Mouse (Mus musculus) inflammation-experienced regulatory T-cells, adult 6 months (primary cell): ENCODE data around the gene Shb. TPM values are rescaled to one million over a fixed set of nuclear protein-coding genes. Genes with fewer than 3 reads are reported as not detected.

Experiments
- ATAC-seq: one replicate; pipeline ENCODE4 v1.8.0; 2017
- polyA plus RNA-seq, 3 experiments: library from polyadenylated mRNA; unstranded; fragments of 100-300 nt; shearing (Covaris generic); gene quantifications; one replicate each; pipeline ENCODE4 v1.2.1; 2017

Gene Shb
- polyA plus RNA-seq, 3 experiments from 2014 or later, result 0.23 TPM; not detected in 2

DNA sequence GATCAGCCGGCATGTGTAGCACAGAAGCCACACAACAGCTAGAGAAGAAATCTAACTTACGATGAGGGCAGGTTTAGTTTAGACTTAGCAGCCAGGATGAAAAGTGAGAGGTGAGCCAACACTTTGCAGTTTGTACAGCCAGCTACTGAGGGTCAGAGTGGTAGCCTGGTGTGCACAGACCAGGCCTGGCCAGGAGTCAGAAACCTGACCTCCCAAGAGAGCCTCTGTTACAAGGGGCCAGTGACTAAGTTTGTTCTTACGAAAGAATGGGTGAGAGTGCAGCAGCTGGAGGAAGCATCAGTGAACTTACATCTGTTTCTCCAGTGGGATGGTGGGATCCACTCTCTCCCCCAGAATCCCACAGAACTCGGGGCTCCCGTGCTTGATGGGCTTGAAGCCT lies 85.1 kb downstream of the Shb start:
- no peak for ATAC-seq

DNA sequence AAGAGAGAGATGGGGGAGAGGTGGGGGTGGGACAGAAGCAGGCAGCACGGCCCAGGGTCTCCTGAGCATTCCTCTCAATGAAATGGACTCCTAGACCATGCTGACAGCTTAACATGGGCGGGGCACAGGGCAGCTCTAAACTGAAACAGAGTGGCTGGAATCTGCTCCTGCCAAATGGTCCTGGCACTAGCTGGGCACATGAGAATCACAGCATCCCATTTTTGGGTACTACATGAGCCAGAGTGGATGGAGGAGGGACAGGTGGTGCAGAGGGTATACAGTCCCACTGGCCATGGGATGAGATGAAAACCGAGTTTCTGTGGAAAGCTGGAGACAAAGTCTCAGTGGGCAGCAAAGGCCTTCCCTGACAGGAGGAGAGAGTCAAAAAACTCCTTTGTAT lies 87.0 kb downstream of the Shb start:
- ATAC-seq, result no peak

DNA sequence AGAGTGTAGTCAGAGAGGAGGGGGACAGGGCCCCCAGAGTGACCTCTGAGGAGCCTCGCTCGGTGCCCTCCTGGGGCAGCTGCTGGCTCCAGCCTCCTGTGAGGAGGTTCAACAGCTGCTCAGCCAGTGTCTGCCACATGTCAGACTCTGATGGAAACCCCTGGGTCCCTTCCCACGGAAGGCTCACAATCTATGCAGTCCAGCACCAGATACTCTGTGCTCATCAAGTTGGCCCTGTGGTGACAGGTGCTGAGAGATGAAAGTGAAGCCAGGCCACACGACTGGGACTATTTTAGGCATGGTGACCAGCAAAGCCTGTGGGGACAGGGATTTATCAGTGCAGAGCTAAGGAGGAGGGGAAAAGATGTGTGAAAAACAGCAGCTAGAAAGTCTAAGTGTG lies 87.5 kb downstream of the Shb start:
- ATAC-seq, result no peak

DNA sequence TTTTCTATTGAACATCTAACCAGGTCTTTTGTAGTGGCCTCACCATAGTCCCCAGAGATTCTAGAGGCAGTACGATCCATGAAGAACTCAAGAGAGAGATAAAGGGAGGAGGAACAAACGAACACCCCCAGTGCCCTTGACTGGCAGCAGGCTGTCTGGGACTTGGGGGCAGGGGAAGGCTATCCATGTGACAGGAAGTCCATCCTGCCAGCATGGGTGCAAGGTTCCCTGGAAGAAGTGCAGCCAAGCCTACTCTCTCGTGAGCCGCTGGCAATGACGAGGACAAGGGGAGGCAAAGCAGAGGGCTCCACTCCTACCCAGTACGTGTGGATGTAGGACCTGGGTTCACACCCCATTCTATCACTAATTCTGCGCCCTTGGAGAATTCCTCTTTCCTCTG lies 88.6 kb downstream of the Shb start:
- ATAC-seq, result no peak

DNA sequence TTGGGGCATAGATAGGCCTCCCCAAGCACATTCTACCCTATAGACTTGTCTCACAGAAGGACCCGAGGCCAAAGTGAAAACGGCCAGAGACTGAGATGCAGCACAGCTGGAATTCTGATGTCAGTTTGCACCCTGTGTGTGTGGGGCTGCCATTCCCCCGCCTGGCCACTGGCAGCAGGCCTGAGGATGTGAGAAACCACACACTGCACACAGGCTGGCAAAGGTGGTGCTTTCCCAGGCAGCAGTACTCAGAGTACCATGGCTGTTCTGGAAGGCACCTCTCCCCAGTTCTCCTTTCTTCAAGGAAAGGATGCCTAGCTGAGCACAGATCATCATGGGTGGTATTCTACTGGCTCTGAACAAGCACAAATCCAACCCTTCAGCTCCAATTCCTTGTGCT lies 90.0 kb downstream of the Shb start:
- no peak for ATAC-seq

DNA sequence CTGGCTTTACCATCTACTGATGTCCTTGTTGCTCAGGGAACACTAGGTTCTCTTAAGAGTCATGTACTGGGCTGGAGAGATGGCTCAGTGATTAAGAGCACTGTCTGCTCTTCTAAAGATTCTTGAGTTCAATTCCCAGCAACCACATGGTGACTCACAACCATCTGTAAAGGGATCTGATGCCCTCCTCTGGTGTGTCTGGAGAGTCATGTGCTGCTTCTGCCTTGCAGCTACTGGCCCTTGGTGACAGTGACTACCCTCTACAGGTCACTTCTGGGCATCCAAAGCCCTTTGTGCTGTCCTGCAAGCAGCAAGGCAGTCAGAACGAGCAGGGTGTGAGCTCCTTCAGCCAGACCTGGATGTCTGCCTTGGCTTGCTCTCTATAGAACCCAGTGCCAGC lies 90.5 kb downstream of the Shb start:
- no peak for ATAC-seq

DNA sequence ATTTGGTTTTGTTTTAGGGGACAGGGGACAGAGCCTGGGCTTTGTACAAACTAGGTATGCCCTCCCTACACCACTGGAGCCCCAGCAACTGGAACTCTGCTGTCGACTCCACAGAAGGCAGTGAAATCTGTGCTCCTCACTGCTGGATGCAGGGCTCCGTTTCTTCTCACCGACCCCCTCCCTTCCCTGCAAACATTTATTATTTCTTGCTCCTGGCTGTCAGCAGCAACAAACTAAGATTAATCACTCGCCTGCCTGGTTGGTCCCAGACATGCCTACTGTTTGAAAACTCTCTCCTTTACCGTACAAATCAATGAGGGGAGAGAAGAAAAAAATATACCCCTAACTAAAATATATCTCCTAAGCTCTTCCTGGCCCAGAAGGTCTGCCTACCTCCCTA lies 93.0 kb downstream of the Shb start:
- ATAC-seq, result no peak

DNA sequence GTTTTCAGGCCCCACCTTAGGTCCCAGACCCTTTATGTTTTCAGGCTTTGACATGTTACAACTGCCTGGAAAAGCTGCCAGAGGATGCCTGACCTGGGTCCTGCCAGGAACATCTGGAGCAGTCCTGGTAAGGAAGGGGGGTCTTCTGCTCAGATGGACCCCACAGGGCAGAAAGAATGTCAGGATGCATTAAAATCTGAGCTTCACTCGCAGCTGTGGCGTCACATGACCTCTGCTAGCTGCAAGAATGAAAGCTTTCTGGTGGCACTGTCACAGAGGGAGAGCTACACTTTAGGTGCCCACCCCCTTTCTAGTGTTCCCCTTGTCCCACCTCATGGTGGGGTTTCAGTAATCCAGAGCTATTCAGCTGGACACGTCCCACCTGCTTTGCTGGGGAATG lies 95.3 kb downstream of the Shb start:
- no peak for ATAC-seq

DNA sequence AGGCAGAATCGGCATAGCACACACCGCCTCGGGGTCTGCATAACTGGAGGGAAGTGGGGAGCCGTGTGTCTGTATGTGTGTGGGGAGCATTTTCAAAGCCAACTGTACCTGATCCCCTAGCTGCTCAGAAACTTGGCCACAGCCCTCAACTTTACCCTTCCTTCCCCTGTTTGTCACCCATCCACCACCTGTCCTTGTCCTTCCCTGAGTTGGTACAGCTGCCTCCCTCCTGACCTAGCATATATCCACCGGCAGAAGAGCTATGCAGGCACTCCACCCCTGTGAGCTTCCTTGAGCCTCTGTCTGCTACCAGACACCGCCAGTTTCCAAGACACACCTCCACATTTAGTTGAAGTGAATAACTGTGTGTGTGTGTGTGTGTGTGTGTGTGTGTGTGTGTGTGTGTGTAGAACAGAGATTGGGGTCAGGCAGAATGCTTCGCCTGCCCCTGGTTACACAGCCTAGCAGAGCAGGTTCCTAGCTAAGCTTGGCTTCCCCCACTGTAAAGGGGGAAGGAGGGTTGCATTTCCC lies 95.8 kb downstream of the Shb start:
- no peak for ATAC-seq

DNA sequence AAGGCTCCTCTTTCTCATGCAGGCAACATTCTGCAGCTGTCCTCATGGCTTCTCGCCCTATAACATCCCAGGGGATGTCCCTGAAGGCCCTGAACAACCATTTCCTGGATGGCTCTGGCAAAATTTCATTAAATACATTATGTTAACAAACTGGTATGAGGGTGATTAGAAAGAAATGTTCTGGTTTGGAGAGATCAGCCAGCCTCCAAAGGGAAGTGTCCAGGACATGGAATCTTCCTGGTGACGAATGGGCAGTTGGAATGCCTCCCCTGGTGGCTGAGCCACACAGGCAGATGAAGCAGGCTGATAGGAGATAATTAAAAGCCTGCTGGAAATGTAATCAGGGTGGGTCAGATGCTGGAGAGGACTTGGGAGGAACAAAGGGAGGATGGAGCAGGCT lies 96.4 kb downstream of the Shb start:
- ATAC-seq, result no peak

DNA sequence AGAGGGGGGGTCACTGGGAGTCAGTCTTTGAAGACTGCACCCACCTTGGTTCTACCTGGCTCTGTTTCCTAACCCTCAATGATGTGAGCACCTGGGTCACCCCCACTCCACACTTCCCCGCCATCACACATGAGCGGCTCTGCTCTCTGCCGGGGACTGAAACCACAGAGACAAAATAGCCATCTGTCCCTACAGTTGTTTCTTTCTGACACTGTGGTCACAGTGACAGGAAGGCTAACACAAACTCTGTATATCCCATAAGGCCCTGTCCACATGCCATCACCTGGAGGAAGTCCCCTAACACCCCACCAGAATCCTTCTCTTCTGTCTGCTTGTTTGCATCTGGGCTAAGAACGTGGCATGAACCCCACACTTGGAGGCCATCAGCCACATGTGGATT lies 97.6 kb downstream of the Shb start:
- ATAC-seq, result no peak

DNA sequence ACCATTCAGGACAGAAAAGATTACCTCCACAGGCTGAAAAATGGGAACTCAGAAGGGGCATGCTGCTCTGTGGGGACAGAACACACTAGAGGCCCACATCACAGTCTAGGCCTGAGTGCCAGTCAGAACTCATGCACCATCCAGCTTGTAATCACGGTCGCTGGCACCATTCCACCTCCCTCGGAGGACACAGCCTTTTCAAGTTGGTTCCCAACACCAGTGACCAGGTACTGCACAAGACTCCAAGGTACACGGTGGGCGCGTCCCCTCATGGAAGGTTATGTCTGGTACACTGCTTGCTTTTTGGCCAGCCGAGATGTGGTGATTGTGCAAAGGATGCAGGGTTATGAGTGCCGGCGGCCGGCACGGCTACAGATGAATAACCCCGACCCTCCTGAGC lies 98.2 kb downstream of the Shb start:
- no peak for ATAC-seq

DNA sequence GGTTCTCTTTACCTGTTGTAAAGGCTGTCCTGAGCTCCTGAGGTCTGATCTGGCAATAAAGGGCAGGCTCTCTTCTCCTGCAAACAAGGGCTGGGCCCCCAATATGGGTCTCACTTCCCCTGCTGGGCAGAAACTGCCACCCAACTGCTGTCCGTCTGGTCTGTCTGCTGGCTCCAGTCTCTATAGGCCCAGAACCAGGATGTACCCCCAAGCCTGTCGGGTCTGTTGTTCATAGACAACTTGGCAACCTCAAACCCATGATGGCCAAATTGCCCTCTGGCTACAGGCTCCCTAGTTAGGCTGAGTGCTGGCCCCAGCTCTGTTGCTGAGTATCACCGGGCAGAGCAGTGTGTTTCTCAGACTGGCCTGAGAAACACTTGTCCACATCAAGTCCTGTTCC lies 100.5 kb downstream of the Shb start:
- ATAC-seq, result no peak

DNA sequence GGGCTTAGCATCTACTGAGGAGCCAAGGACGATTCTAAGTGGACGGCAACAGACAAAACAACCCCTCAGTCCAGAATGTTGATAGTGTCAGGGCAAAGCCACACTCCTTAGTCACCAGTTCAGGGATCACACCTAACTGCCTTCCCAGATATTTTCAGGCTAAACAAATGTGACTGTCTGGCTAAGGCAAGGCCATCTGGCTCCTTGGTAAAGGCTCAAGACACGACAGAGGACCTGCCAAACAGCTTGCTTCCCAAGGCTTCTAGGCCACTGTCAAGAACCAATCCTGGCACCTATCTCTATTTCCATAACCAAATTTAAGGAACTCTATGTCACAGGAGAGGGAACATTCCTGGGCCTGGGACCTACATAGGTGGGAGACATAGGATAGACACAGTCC lies 101.0 kb downstream of the Shb start:
- no peak for ATAC-seq

DNA sequence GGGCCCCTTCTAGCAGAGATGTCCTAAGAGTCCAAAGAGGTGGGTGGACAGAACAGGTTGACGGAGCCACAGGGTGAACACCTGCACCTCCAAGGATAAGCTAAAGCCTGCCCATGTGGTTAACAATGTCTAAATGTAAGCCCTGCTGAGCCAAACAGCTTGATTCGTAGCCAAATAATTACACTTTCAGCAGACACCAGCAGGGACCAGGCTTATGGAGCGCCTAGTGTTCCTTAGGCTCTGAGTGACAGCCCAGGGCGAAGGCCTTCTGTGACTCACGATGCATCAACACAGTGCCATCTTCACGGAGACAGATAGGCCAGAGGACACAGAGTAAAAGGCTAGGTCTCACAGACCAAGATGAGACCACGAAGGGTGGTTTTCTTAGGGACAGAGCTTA lies 102.8 kb downstream of the Shb start:
- ATAC-seq, result no peak

DNA sequence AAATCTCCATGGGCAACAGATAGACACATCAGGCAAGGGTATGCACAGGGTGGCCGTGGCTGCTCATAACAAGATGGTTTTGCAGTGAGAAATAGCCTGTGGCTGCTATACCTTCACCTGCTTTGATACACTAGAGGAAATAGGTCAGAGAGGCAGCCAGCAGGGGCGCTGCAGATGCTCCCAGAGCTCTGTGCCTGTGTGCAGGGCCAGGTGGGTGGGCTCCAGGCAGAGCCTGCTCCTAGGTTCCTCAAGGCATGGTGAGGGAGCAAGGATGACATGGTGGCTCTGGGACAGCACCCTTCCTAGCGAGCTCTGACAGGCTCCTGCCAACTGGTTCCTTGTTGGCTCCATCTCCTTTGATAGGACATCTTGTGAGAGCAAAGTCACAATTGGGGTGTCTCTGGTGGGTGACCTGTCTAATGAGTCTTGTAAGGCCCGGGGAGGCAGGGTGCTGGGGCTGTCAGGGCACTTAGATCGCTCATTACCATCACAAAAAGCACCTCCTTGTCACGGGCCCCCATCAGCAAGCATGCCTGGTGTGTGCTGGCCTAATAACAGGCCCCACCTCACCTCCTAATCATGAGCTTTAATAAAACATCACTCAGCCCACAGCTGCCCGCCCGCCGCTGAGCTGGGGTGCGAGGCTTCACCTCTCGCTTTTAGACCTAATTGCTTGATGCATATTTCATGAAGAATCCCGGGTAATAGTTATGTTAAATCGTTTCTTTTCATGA lies 105.4 kb downstream of the Shb start:
- ATAC-seq, result no peak

DNA sequence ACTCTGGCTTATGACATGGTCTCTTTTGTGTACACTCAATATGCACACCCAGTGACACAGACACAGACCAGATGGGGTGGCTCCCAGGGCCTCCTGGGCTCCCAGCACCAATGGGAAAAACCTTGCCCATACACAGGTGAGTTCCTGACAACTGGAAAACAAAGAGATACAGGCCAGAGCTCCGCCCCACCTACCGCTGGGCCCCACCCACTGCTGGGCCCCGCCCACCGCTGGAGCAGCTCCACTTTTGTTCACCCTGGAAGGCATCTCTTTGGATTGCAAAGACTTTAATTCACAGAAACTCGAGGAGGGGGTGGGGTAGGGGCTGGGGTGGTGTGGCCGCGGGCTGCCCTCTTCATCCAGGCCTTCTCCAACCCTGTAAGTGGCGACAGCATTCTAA lies 108.9 kb downstream of the Shb start:
- ATAC-seq, result no peak

DNA sequence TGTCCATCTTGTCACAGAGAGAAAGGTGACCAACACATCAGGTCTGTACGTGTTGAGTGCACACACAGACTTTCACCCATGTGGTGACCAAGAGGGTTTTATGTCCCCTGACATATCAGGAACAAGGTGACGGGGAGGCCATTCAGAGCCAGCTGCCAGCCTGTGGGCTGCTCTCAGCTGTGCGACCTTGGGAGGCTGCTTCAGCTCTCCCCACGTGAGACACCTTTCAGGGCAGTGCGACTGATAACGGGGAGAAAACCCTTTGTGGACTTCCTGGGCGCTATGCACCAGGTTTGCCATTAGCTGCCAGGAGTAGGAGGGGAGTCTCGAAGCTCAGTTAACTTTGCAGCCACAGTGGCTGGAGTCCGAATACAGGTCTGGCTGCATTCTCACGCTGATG lies 109.6 kb downstream of the Shb start:
- no peak for ATAC-seq

DNA sequence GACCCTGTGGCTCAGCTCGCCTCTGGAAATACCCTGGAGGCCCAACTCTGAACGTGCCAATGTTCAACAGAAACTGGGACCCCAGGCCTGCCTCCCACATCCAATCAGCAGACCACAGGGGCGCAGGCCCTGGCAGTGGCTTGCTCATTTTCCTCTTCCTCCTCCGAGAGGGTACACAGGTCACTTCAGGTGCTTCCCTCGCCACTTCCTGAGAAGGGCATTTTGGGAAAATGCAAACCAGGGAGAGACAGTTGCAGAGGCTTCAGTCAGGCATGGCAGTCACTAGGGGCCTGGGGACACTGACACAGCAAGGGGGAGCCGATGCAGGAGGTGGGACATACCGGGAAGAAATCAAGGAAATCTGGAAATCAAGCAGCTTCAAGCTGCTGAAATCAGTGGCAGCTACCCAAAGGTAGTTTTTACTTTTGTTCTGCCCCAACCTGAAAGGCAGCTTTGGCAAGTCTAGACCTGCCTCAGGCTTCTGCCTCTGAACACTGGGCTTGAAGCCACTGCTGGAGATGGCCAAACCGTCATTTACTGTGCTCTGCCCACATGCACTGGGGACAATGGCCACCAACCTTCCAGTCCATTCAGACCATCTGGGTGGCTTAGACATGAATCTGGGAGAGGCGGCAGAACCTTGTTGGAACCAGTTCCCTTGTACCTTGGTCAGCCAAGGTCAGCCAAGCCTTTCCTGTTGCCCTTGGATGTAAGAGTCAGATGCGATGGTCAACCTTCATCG lies 110.6 kb downstream of the Shb start:
- no peak for ATAC-seq

DNA sequence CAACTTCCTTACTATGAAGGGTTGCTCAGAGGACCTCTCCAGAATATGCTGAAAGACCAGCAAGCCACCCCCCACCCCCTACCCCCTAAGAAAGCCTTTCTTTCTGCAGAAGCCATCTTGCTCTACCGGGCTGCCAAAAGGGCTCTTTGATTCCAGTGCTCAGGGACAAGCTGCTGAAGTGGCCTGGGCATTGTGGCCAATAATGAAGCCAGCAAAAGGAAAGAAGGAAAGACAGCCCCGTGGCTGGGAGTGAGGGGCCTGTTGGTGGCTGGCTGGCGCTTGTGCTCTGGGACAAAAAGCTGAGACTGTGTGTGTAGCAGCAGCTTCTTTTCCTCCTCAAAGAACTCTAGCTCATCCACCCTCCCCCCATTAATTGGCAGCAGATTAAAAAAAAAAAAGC lies 111.5 kb downstream of the Shb start:
- no peak for ATAC-seq

DNA sequence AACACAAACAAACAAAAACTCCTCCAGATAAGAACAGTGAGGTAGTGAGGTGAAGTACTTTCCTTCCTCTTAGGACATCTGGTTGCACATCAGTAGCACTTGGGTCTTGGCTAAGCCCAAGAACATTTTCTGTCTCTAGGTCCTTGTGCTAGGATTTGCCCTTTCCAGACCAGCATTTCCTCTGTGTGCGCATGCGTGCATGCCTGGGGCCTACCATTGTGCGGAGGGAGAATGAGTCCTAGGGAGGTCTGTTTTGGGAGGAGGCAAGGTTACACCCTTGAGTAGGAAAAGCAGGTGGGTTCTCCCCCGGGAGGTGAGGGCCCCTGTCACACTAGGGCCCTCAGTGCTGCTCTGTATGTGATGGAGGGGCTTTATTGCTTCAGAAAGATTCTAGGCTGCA lies 113.2 kb downstream of the Shb start:
- no peak for ATAC-seq

DNA sequence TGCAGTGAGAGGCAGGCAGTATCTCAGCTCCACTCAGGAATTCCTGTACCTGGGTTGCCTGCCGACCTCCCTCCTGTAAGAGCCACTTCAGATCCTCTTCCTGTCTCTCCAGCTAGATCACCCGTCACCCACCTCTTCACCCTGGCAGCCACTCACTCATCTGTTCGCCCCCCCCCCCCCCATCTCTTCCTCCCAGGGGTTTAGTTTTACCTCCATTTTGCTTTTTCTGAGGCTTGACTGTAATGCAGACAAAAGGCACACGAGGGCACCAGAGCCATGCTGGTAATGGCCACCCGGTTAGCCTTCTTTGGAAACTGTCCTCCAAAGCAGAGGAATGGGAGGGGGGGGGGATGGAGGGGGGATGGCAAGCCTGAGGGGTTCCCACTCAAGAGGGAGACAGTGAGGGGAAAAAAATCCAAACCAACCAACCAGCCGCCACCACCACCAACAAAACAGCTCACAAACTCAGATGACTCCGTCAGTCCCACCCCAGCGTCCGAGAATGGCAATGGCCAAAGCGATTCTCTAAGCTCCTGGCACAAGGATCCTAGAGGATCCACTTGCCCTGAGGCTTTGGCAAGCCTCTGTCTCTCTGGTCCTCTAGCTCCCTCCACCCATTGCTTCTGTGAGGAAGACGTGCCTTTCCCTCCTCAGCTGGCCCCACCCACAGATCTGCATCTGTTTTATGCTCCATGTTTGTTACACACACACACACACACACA lies 113.9 kb downstream of the Shb start:
- peak; percentile 90 for ATAC-seq

DNA sequence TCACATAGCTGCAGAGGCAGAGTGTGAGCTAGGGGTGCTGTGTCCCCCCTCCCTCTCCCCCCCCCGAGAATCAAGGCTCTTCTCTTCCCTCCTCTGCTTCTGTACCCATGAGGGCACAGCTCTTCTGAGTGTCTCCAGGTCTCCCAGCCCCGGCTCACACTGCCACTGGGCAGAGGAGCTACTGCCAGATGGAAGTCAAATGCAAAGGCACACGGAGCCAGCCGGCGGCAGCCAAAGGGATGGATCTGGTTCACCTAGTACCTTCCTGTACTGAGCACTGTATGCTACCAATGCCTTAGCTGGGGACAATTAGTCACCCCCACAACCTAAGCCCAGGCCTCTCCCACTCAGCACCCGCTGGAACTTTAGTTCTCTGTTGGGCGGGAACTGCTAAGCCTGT lies 116.0 kb downstream of the Shb start:
- no peak for ATAC-seq
